Mouse (Mus musculus) embryonic facial prominence, embryonic 11.5 days (tissue): ENCODE data around the gene Nit2. TPM values are rescaled to one million over a fixed set of nuclear protein-coding genes. Genes with fewer than 3 reads are reported as not detected.
"Not testable (repeated sequence)": the region's sequence is repeated elsewhere in the genome, so short reads cannot be mapped to it uniquely, and the experiment has no call there.

ENCODE experiments used
- ATAC-seq: fragments of 200-750 bp; cut with Nextera tagmentation; replicated peaks from 2 replicates; pipeline ENCODE4 v1.8.0; 2017; ENCODE audit warnings: low read depth; ENCODE audit not compliant: insufficient number of reproducible peaks, low FRiP score, low TSS enrichment
- DNase-seq: peaks from one replicate; pipeline ENCODE4 v3.0.0-alpha.2; 2015; ENCODE audit warnings: low spot score
- H3K27ac ChIP-seq: fragments of 300-500 bp; sonication (generic); replicated peaks from 2 replicates; pipeline ENCODE4 v1.5.1; 2014; ENCODE audit warnings: mild to moderate bottlenecking, low read depth, low read length, control low read depth
- H3K27me3 ChIP-seq: fragments of 300-500 bp; sonication (generic); 2 replicates; pipeline ENCODE4 v1.6.1; 2014; ENCODE audit warnings: mild to moderate bottlenecking, low read length, moderate library complexity, mixed read lengths; ENCODE audit not compliant: control insufficient read depth, insufficient read depth
- H3K36me3 ChIP-seq: fragments of 300-500 bp; sonication (generic); replicated peaks from 2 replicates; pipeline ENCODE4 v1.6.1; 2014; ENCODE audit warnings: low read depth, mild to moderate bottlenecking, low read length, moderate library complexity, mixed read lengths; ENCODE audit not compliant: control insufficient read depth, insufficient read depth
- H3K4me1 ChIP-seq: fragments of 300-500 bp; sonication (generic); 2 replicates; pipeline ENCODE4 v1.6.1; 2014; ENCODE audit warnings: low read length, mixed read lengths; ENCODE audit not compliant: control insufficient read depth, insufficient read depth
- H3K4me2 ChIP-seq: fragments of 300-500 bp; sonication (generic); 2 replicates; pipeline ENCODE4 v1.6.1; 2014; ENCODE audit warnings: low read depth, mild to moderate bottlenecking, control low read depth, low read length, moderate library complexity
- H3K4me3 ChIP-seq: fragments of 300-500 bp; sonication (generic); 2 replicates; pipeline ENCODE4 v1.5.1; 2014; ENCODE audit warnings: low read depth, low read length, control low read depth
- H3K9ac ChIP-seq: fragments of 300-500 bp; sonication (generic); replicated peaks from 2 replicates; pipeline ENCODE4 v1.6.1; 2014; ENCODE audit warnings: mild to moderate bottlenecking, control low read depth, low read length
- H3K9me3 ChIP-seq: fragments of 300-500 bp; sonication (generic); replicated peaks from 2 replicates; pipeline ENCODE4 v1.6.1; 2016; ENCODE audit warnings: mild to moderate bottlenecking, low read length, inconsistent platforms, mixed read lengths; ENCODE audit not compliant: control insufficient read depth
- WGBS: fragments of 180-500 bp; shearing (Covaris S2); extraction: QIAGEN DNeasy Blood & Tissue Kit; methylation state at CpG from one replicate; pipeline ENCODE4 v1.1.7; 2014; 5-methylcytosine and 5-hydroxymethylcytosine counted together
- polyA plus RNA-seq: library from polyadenylated mRNA; unstranded; fragments of >200 nt; fragmentation: Nextera tagmentation; extraction: Ambion mirVana; gene quantifications from 2 replicates; pipeline ENCODE4 v1.2.1, GENCODE M21; 2014

The Nit2 gene
- polyA plus RNA-seq, 1 experiment from 2014 or later: 66.3 TPM

DNA sequence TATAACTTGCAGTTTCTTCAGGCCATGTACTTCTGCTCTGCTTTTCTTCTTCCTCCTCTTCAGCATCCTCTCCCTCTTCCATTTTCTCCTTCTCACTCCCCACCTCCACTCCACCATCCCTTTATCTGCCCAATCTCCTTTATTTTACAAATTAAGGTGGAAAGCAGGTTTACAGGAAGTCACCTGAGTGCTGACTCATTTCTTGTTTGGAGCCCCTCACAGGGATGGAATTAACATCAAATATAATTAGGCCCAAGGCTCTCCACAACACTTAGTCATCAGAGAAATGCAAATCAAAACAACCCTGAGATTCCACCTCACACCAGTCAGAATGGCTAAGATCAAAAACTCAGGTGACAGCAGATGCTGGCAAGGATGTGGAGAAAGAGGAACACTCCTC, 7.3 kb upstream of the Nit2 start:
- ATAC-seq, H3K9me3 ChIP-seq, H3K4me3 ChIP-seq, DNase-seq, H3K27ac ChIP-seq, H3K4me1 ChIP-seq, H3K36me3 ChIP-seq, H3K4me2 ChIP-seq, H3K27me3 ChIP-seq, H3K9ac ChIP-seq: not testable (repeated sequence)

DNA sequence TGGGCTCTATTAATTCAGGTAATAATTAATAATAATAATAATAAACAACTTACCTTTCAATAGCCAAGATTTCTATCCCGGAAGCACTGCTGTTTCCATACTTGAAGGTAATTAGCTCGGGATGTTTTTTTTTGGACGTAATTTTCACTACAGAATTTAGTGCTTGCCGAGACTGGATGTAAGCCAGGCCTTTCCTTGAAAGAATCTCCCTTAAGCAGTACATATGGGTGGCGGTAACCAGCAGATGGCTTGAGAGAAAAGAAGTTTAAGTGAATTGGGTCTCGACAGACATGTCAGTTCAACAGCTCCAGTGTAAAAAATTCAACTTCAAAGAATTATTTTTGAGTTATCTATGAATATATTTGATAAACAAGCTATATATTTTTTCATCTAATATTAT, 4.4 kb upstream of the Nit2 start:
- no peak overlapping the region for H3K27ac ChIP-seq
- H3K36me3 ChIP-seq: no peaks in the 10 kb centered on the region
- H3K4me3 ChIP-seq: no peak overlapping the region
- DNase-seq: no peak
- H3K4me2 ChIP-seq: no peak overlapping the region
- no peak for ATAC-seq
- no peaks in the 10 kb centered on the region for H3K27me3 ChIP-seq
- no peaks in the 10 kb centered on the region for H3K4me1 ChIP-seq
- no peak overlapping the region for H3K9ac ChIP-seq
- no peaks in the 10 kb centered on the region for H3K9me3 ChIP-seq
- 88% methylated on average over 6 of the region's 6 CpGs for WGBS

DNA sequence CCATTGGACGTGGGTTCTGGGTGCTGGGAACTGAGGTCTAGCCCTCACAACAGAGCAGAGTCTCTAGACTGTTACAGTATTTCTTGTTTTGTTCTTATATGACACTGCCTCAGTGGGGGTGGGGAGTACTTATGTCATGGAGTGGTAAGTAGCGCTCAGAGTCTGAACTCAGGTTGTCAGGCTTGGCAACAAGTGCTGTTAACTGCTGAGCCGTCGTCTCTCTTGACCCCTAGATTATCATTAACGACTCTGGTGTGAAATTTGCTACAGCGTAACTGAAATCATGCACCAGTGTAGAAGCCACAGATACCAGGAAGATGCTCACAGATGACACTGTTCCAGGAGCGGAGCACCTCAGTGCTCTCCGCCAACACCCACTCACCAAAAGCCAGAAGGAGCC, 4.0 kb upstream of the Nit2 start:
- no peak for ATAC-seq
- no peak for DNase-seq
- Histone ChIP-seq H3K9ac (no peak overlapping the region), H3K9me3 (no peaks in the 10 kb centered on the region), H3K4me3 (no peak overlapping the region), H3K4me2 (no peak overlapping the region), H3K36me3 (no peaks in the 10 kb centered on the region), H3K27me3 (no peaks in the 10 kb centered on the region), H3K4me1 (no peaks in the 10 kb centered on the region), H3K27ac (no peak overlapping the region)
- WGBS: 87% methylated on average over 8 of the region's 8 CpGs

GRCm38 (mm10) chr16:57168236-57168635, 1.1 kb upstream of the Nit2 start:
- Histone ChIP-seq H3K4me2 (no peak overlapping the region), H3K4me1 (no peaks in the 10 kb centered on the region), H3K27ac (no peak overlapping the region), H3K9ac (no peak overlapping the region), H3K9me3 (no peaks in the 10 kb centered on the region), H3K36me3 (no peaks in the 10 kb centered on the region), H3K27me3 (no peaks in the 10 kb centered on the region), H3K4me3 (no peak overlapping the region)
- ATAC-seq: no peak
- 72% methylated on average over 4 of the region's 4 CpGs for WGBS
- no peak for DNase-seq

- Histone ChIP-seq H3K9me3 (no peaks in the 10 kb centered on the region), H3K4me1 (no peaks in the 10 kb centered on the region), H3K9ac (peak overlapping the region; percentile 85), H3K4me2 (peak overlapping the region; percentile 78), H3K36me3 (no peaks in the 10 kb centered on the region), H3K4me3 (peak overlapping the region; percentile 76), H3K27me3 (no peaks in the 10 kb centered on the region), H3K27ac (no peak overlapping the region)
- DNase-seq (no peak), ATAC-seq (no peak; the same call in 1 of the 2 replicates)
- 40% methylated on average over 5 of the region's 5 CpGs for WGBS
Observed at GRCm38 (mm10) chr16:57167514-57167912, 372 bp upstream of the Nit2 start.

DNA sequence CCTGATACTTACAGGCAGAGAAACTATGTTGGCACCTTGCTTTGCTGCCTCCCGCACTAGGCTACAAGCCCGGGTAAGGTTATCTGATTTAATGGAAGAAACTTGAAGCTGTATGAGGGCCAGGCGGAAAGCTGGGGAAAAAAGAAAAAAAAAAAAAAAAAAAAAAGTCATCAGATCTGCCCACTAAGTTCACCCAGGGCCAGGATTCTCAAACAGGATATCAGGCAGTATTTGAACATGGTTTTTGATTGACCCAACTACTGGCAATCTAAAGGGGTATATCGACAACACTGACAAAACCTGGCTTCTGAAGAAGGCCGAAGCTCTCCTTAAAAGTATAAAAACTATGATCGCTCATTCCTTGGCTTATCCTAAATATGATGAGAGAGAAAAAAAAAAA, 1.1 kb downstream of the Nit2 start:
- no peaks in the 10 kb centered on the region for H3K36me3 ChIP-seq
- ATAC-seq: no peak
- H3K27me3 ChIP-seq: no peaks in the 10 kb centered on the region
- H3K27ac ChIP-seq: no peak overlapping the region
- DNase-seq: no peak
- no peak overlapping the region for H3K4me2 ChIP-seq
- no peaks in the 10 kb centered on the region for H3K9me3 ChIP-seq
- H3K4me3 ChIP-seq: no peak overlapping the region
- 86% methylated on average over 6 of the region's 6 CpGs for WGBS
- H3K9ac ChIP-seq: no peak overlapping the region
- H3K4me1 ChIP-seq: no peaks in the 10 kb centered on the region

DNA sequence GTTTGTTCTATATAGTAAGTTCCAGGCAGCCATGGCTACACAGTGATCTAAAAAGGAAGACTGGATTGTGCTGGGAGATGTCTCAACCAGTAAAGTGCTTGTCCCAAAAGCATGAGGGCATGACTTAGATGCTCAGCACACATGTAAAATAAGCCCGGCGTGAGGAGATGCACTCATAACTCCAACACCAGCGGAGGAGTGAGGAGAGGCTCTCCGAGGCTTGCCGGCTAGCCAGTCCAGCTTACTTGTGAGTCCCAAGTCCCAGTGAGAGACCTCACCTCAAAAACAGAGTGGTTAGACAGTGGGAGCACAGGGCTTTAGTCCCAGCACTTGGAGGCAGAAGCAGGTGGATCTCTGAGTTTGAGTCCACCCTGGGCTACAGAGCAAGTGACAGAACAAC, 2.0 kb downstream of the Nit2 start:
- ATAC-seq: no peak
- Histone ChIP-seq H3K9ac (no peak overlapping the region), H3K27me3 (no peaks in the 10 kb centered on the region), H3K36me3 (no peaks in the 10 kb centered on the region), H3K27ac (no peak overlapping the region), H3K9me3 (no peaks in the 10 kb centered on the region), H3K4me1 (no peaks in the 10 kb centered on the region), H3K4me2 (no peak overlapping the region), H3K4me3 (no peak overlapping the region)
- 90% methylated on average over 5 of the region's 5 CpGs for WGBS
- DNase-seq: no peak

- DNase-seq (no peak), ATAC-seq (no peak)
- Histone ChIP-seq H3K4me3 (no peak overlapping the region), H3K4me2 (no peak overlapping the region), H3K36me3 (no peaks in the 10 kb centered on the region), H3K4me1 (no peaks in the 10 kb centered on the region), H3K27ac (no peak overlapping the region), H3K9me3 (no peaks in the 10 kb centered on the region), H3K27me3 (no peaks in the 10 kb centered on the region), H3K9ac (no peak overlapping the region)
- WGBS: 83% methylated on average over 1 of the region's 1 CpGs
Observed at GRCm38 (mm10) chr16:57163694-57164093, 3.4 kb downstream of the Nit2 start.

GRCm38 (mm10) chr16:57162841-57163240, 4.3 kb downstream of the Nit2 start:
- Histone ChIP-seq H3K27ac (no peak overlapping the region), H3K36me3 (no peaks in the 10 kb centered on the region), H3K9ac (no peak overlapping the region), H3K27me3 (no peaks in the 10 kb centered on the region), H3K4me1 (no peaks in the 10 kb centered on the region), H3K4me3 (no peak overlapping the region), H3K4me2 (no peak overlapping the region), H3K9me3 (no peaks in the 10 kb centered on the region)
- WGBS: 89% methylated on average over 5 of the region's 5 CpGs
- ATAC-seq: no peak
- no peak for DNase-seq
